ENCODE assay signal across 12 mouse cellular contexts in genomic region chr17:67664299-67664698, GRCm38 (mm10). TPM values are rescaled to one million over a fixed set of nuclear protein-coding genes. Genes with fewer than 3 reads are reported as not detected.
"Had no signal": no experiment of that assay in that cellular context is flagged by ENCODE, and none has a peak within 500 bp of the region (broad histone marks: within the 10 kb centered on the region; RNA-seq: fewer than 3 reads in every experiment).

No protein-coding gene starts in this region.

- DNase-seq: retina, postnatal 1 day; right cerebral cortex, adult 18-20 months; right cerebral cortex, postnatal 14 days; right cerebral cortex, postnatal 25 days; right cerebral cortex, postnatal 4 days; spleen, adult 18-20 months; thymus, adult 18-20 months; thymus, adult 2 months; thymus, postnatal 14 days; thymus, postnatal 25 days; thymus, postnatal 4 days had no signal

RNA-seq across cellular contexts. Expression of gene Lrrc30, which starts 31.8 kb away (rescaled TPM):
- total RNA-seq: neutrophil, adult 5-6 weeks had no signal

RNA-seq across cellular contexts. Expression of gene Lama1, which starts 32.8 kb away (rescaled TPM):
- total RNA-seq: neutrophil, adult 5-6 weeks had no signal
